Mouse (Mus musculus) intestine, embryonic 14.5 days (tissue): ENCODE data around the gene Ypel3. TPM values are rescaled to one million over a fixed set of nuclear protein-coding genes. Genes with fewer than 3 reads are reported as not detected.

Experiments
- ATAC-seq: fragments of 200-750 bp; cut with Nextera tagmentation; replicated peaks from 2 replicates; pipeline ENCODE4 v1.8.0; 2017; ENCODE audit warnings: low read depth, moderate number of reproducible peaks, moderate TSS enrichment, moderate library complexity; ENCODE audit not compliant: low FRiP score, low TSS enrichment
- DNase-seq: peaks from one replicate; pipeline ENCODE4 v3.0.0-alpha.2; 2018; ENCODE audit warnings: low spot score
- H3K27ac ChIP-seq: fragments of 300-500 bp; sonication (generic); 2 replicates; pipeline ENCODE4 v1.5.1; 2014; ENCODE audit warnings: low read depth, mild to moderate bottlenecking, control low read depth
- H3K27me3 ChIP-seq: fragments of 300-500 bp; sonication (generic); replicated peaks from 2 replicates; pipeline ENCODE4 v1.6.1; 2014; ENCODE audit warnings: low read length, control low read depth; ENCODE audit not compliant: control insufficient read depth, insufficient read depth
- H3K36me3 ChIP-seq: fragments of 300-500 bp; sonication (generic); 2 replicates; pipeline ENCODE4 v1.6.1; 2014; ENCODE audit warnings: low read length, control low read depth; ENCODE audit not compliant: control insufficient read depth, insufficient read depth
- H3K4me1 ChIP-seq: fragments of 300-500 bp; sonication (generic); replicated peaks from 2 replicates; pipeline ENCODE4 v1.6.1; 2014; ENCODE audit warnings: low read length, control low read depth, mixed read lengths; ENCODE audit not compliant: control insufficient read depth, insufficient read depth
- H3K4me2 ChIP-seq: fragments of 300-500 bp; sonication (generic); 2 replicates; pipeline ENCODE4 v1.6.1; 2014; ENCODE audit warnings: low read length
- H3K4me3 ChIP-seq: fragments of 300-500 bp; sonication (generic); 2 replicates; pipeline ENCODE4 v1.5.1; 2014; ENCODE audit warnings: low read depth, low read length, control low read depth, mixed read lengths
- H3K9ac ChIP-seq: fragments of 300-500 bp; sonication (generic); 2 replicates; pipeline ENCODE4 v1.6.1; 2014; ENCODE audit warnings: mild to moderate bottlenecking, low read length
- H3K9me3 ChIP-seq: fragments of 300-500 bp; sonication (generic); 2 replicates; pipeline ENCODE4 v1.6.1; 2016; ENCODE audit warnings: low read length, control low read depth; ENCODE audit not compliant: control insufficient read depth
- WGBS: fragments of 180-500 bp; shearing (Covaris S2); extraction: QIAGEN DNeasy Blood & Tissue Kit; methylation state at CpG from one replicate; pipeline ENCODE4 v1.1.7; 2014; 5-methylcytosine and 5-hydroxymethylcytosine counted together
- polyA plus RNA-seq: library from polyadenylated mRNA; unstranded; fragments of >200 nt; fragmentation: Nextera tagmentation; extraction: Ambion mirVana; gene quantifications from 2 replicates; pipeline ENCODE4 v1.2.1, GENCODE M21; 2014

Gene Ypel3
- polyA plus RNA-seq, 1 experiment from 2014 or later, result 105 TPM

GRCm38 (mm10) chr7:126746798-126747197 lies 30.0 kb upstream of the Ypel3 start:
- Histone ChIP-seq H3K36me3 (no peaks in the 10 kb centered on the region), H3K27ac (peak overlapping the region; percentile 10; the same call in 1 of the 2 replicates), H3K4me2 (no peak overlapping the region), H3K9me3 (no peaks in the 10 kb centered on the region), H3K4me1 (no peaks in the 10 kb centered on the region), H3K27me3 (no peaks in the 10 kb centered on the region), H3K4me3 (no peak overlapping the region), H3K9ac (no peak overlapping the region)
- ATAC-seq, result peak; percentile 63; the same call in 1 of the 2 replicates
- WGBS, result 33% methylated on average over 6 of the region's 6 CpGs
- DNase-seq, result peak; percentile 58

GRCm38 (mm10) chr7:126748824-126749223 lies 27.9 kb upstream of the Ypel3 start:
- no peaks in the 10 kb centered on the region for H3K4me1 ChIP-seq
- no peak overlapping the region for H3K4me3 ChIP-seq
- H3K27me3 ChIP-seq, result no peaks in the 10 kb centered on the region
- ATAC-seq (no peak), DNase-seq (no peak)
- no peaks in the 10 kb centered on the region for H3K36me3 ChIP-seq
- no peak overlapping the region for H3K4me2 ChIP-seq
- no peaks in the 10 kb centered on the region for H3K9me3 ChIP-seq
- no peak overlapping the region for H3K9ac ChIP-seq
- peak overlapping the region; percentile 33; the same call in 1 of the 2 replicates for H3K27ac ChIP-seq
- WGBS, result 67% methylated on average over 7 of the region's 7 CpGs

GRCm38 (mm10) chr7:126749582-126750343 lies 27.0 kb upstream of the Ypel3 start:
- no peak for ATAC-seq
- H3K27ac ChIP-seq, result no peak overlapping the region
- 94% methylated on average over 17 of the region's 17 CpGs for WGBS

GRCm38 (mm10) chr7:126754866-126755265 lies 21.9 kb upstream of the Ypel3 start:
- peak overlapping the region; percentile 30; the same call in 1 of the 2 replicates for H3K4me2 ChIP-seq
- H3K4me1 ChIP-seq, result 0 out of 2 replicates have a peak, but pooled peaks cover 7% of the 10 kb centered on the region
- no peaks in the 10 kb centered on the region for H3K27me3 ChIP-seq
- ATAC-seq (peak; percentile 53), DNase-seq (peak; percentile 90)
- peak overlapping the region; percentile 60 for H3K27ac ChIP-seq
- H3K9ac ChIP-seq, result no peak overlapping the region
- H3K9me3 ChIP-seq, result no peaks in the 10 kb centered on the region
- under 1% methylated on average over 9 of the region's 9 CpGs for WGBS
- no peaks in the 10 kb centered on the region for H3K36me3 ChIP-seq
- no peak overlapping the region for H3K4me3 ChIP-seq

More at GRCm38 (mm10) chr7:126749582-126750343, 27.0 kb upstream of the Ypel3 start:
- Histone ChIP-seq H3K4me1 (0 out of 2 replicates have a peak, but pooled peaks cover 2% of the 10 kb centered on the region), H3K27me3 (no peaks in the 10 kb centered on the region), H3K36me3 (no peaks in the 10 kb centered on the region), H3K4me2 (no peak overlapping the region), H3K9me3 (no peaks in the 10 kb centered on the region), H3K9ac (no peak overlapping the region), H3K4me3 (no peak overlapping the region)
- no peak for DNase-seq

GRCm38 (mm10) chr7:126758539-126758938 lies 18.2 kb upstream of the Ypel3 start:
- ATAC-seq (no peak), DNase-seq (no peak)
- H3K4me3 ChIP-seq, result no peak overlapping the region
- 77% methylated on average over 7 of the region's 7 CpGs for WGBS
- no peak overlapping the region for H3K4me2 ChIP-seq
- H3K9me3 ChIP-seq, result no peaks in the 10 kb centered on the region
- H3K4me1 ChIP-seq, result peaks cover 31% of the 10 kb centered on the region
- peaks cover 15% of the 10 kb centered on the region for H3K36me3 ChIP-seq
- H3K27me3 ChIP-seq, result no peaks in the 10 kb centered on the region
- H3K27ac ChIP-seq, result no peak overlapping the region
- no peak overlapping the region for H3K9ac ChIP-seq

GRCm38 (mm10) chr7:126759050-126759671 lies 17.6 kb upstream of the Ypel3 start, which contains the start of gene Mapk3:
Mapk3 (plus strand) TSS chr7:126759601.
- ATAC-seq, result peak; percentile 67
- DNase-seq, result peak; percentile 92
- H3K27ac ChIP-seq, result peak within 1 kb of the TSS; percentile 96

GRCm38 (mm10) chr7:126759672-126760390 lies 16.9 kb upstream of the Ypel3 start:
- H3K36me3 ChIP-seq, result peaks cover 28% of the 10 kb centered on the region
- peak overlapping the region; percentile 96 for H3K27ac ChIP-seq
- no peaks in the 10 kb centered on the region for H3K9me3 ChIP-seq
- no peaks in the 10 kb centered on the region for H3K27me3 ChIP-seq
- ATAC-seq (peak; percentile 50), DNase-seq (no peak)
- peak overlapping the region; percentile 80 for H3K4me3 ChIP-seq
- under 1% methylated on average over 22 of the region's 24 CpGs for WGBS
- H3K4me2 ChIP-seq, result peak overlapping the region; percentile 94
- H3K4me1 ChIP-seq, result peaks cover 28% of the 10 kb centered on the region
- peak overlapping the region; percentile 84 for H3K9ac ChIP-seq

More at GRCm38 (mm10) chr7:126759050-126759671, 17.6 kb upstream of the Ypel3 start, which contains the start of gene Mapk3:
- peaks cover 31% of the 10 kb centered on the region for H3K4me1 ChIP-seq
- WGBS, result 2% methylated on average over 10 of the region's 38 CpGs
- peak within 1 kb of the TSS; percentile 80 for H3K4me3 ChIP-seq
- H3K9ac ChIP-seq, result peak within 1 kb of the TSS; percentile 84
- no peaks in the 10 kb centered on the region for H3K27me3 ChIP-seq
- peaks cover 22% of the 10 kb centered on the region for H3K36me3 ChIP-seq
- no peaks in the 10 kb centered on the region for H3K9me3 ChIP-seq
- peak within 1 kb of the TSS; percentile 94 for H3K4me2 ChIP-seq

GRCm38 (mm10) chr7:126760391-126760802 lies 16.4 kb upstream of the Ypel3 start:
- peak overlapping the region; percentile 94 for H3K4me2 ChIP-seq
- ATAC-seq, result peak; percentile 17; the same call in 1 of the 2 replicates
- peaks cover 34% of the 10 kb centered on the region for H3K36me3 ChIP-seq
- no peaks in the 10 kb centered on the region for H3K9me3 ChIP-seq
- peak overlapping the region; percentile 80 for H3K4me3 ChIP-seq
- H3K27ac ChIP-seq, result peak overlapping the region; percentile 96
- 10% methylated on average over 3 of the region's 3 CpGs for WGBS
- peaks cover 24% of the 10 kb centered on the region for H3K4me1 ChIP-seq
- peak; percentile 66 for DNase-seq
- H3K27me3 ChIP-seq, result no peaks in the 10 kb centered on the region
- peak overlapping the region; percentile 84 for H3K9ac ChIP-seq
